Mouse (Mus musculus) stomach, postnatal 0 days (tissue): ENCODE measurements around the gene Cd63.

Source experiments
- CTCF ChIP-seq: IDR thresholded peaks from 2 replicates; pipeline ENCODE4 v1.5.1; 2016; ENCODE audit warnings: antibody characterized with exemption, low read depth, mild to moderate bottlenecking, moderate library complexity
- EP300 ChIP-seq: optimal IDR thresholded peaks from 2 replicates; pipeline ENCODE3; 2016; ENCODE audit warnings: antibody characterized with exemption

DNA sequence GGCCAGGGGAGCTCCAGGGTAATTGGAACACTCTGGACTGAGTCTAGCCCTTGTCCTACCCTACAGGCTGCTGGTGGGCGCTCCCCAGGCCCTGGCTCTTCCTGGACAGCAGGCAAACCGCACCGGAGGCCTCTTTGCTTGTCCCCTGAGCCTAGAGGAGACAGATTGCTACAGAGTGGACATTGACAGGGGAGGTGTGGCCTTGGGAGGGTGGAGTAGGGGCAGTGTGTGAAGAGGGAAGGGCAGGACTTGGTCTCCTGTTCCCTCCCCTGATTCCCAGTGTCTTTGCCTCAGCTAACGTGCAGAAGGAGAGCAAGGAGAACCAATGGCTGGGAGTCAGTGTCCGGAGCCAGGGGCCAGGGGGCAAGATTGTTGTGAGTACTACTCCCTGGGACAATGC lies 38.2 kb downstream of the Cd63 start:
- TF ChIP-seq CTCF, result no peak
- TF ChIP-seq EP300, result no peak
